Mouse (Mus musculus) brown adipose tissue, adult 24 weeks (tissue): ENCODE measurements around the gene Xbp1. TPM values are rescaled to one million over a fixed set of nuclear protein-coding genes. Genes with fewer than 3 reads are reported as not detected.

ENCODE experiments used
- H3K27ac ChIP-seq: fragments of 200-500 bp; replicated peaks from 2 replicates; pipeline ENCODE4 v1.5.1; 2012; ENCODE audit warnings: low read depth, mild to moderate bottlenecking, low read length
- H3K4me1 ChIP-seq: fragments of 200-500 bp; 2 replicates; pipeline ENCODE4 v1.6.1; 2012; ENCODE audit warnings: low read length, mixed read lengths; ENCODE audit not compliant: control insufficient read depth, insufficient read depth, insufficient read length
- H3K4me3 ChIP-seq: fragments of 200-500 bp; 2 replicates; pipeline ENCODE4 v1.5.1; 2012; ENCODE audit warnings: low read depth, mild to moderate bottlenecking, low read length, moderate library complexity; ENCODE audit not compliant: insufficient read depth
- polyA plus RNA-seq: library from polyadenylated mRNA; stranded (reverse); fragments of >200 nt; gene quantifications from 2 replicates; pipeline ENCODE4 v1.2.4, GENCODE M21; 2012; ENCODE audit not compliant: missing spikeins, insufficient read depth, insufficient read length

Gene Xbp1
- polyA plus RNA-seq, 1 experiment, result 47.1 TPM

GRCm38 (mm10) chr11:5563898-5564297, 43.4 kb downstream of the Xbp1 start:
- H3K27ac ChIP-seq, result no peak overlapping the region
- H3K4me3 ChIP-seq, result no peak overlapping the region
- H3K4me1 ChIP-seq, result no peaks in the 10 kb centered on the region

GRCm38 (mm10) chr11:5565596-5565995, 45.1 kb downstream of the Xbp1 start:
- Histone ChIP-seq H3K4me1 (no peaks in the 10 kb centered on the region), H3K27ac (no peak overlapping the region), H3K4me3 (no peak overlapping the region)

- no peak overlapping the region for H3K27ac ChIP-seq
- no peaks in the 10 kb centered on the region for H3K4me1 ChIP-seq
- H3K4me3 ChIP-seq, result no peak overlapping the region
Measured at GRCm38 (mm10) chr11:5566506-5566905, 46.0 kb downstream of the Xbp1 start.

GRCm38 (mm10) chr11:5567654-5568053, 47.2 kb downstream of the Xbp1 start:
- Histone ChIP-seq H3K27ac (no peak overlapping the region), H3K4me3 (no peak overlapping the region), H3K4me1 (no peaks in the 10 kb centered on the region)

- Histone ChIP-seq H3K4me1 (no peaks in the 10 kb centered on the region), H3K4me3 (no peak overlapping the region), H3K27ac (no peak overlapping the region)
Measured at GRCm38 (mm10) chr11:5568082-5568481, 47.6 kb downstream of the Xbp1 start.

GRCm38 (mm10) chr11:5569474-5569873, 49.0 kb downstream of the Xbp1 start, which contains the start of gene Ankrd36:
Ankrd36 (plus strand) TSS chr11:5569684.
- Histone ChIP-seq H3K4me1 (no peaks in the 10 kb centered on the region), H3K27ac (no peak within 1 kb of the TSS), H3K4me3 (no peak within 1 kb of the TSS)

GRCm38 (mm10) chr11:5571856-5572255, 51.4 kb downstream of the Xbp1 start:
- no peak overlapping the region for H3K27ac ChIP-seq
- H3K4me3 ChIP-seq, result no peak overlapping the region

GRCm38 (mm10) chr11:5573821-5574220, 53.4 kb downstream of the Xbp1 start:
- Histone ChIP-seq H3K27ac (no peak overlapping the region), H3K4me1 (no peaks in the 10 kb centered on the region), H3K4me3 (no peak overlapping the region)

More at GRCm38 (mm10) chr11:5571856-5572255, 51.4 kb downstream of the Xbp1 start:
- H3K4me1 ChIP-seq, result no peaks in the 10 kb centered on the region

GRCm38 (mm10) chr11:5575046-5575445, 54.6 kb downstream of the Xbp1 start:
- Histone ChIP-seq H3K27ac (no peak overlapping the region), H3K4me3 (no peak overlapping the region), H3K4me1 (no peaks in the 10 kb centered on the region)

Other genes starting within 250 kb of the Xbp1 start
- gene Znrf3, start 75.8 kb upstream of the Xbp1 start, polyA plus RNA-seq, result 2.9 and 4.5 TPM in 2 replicates
- 6.7 and 15.8 TPM in 2 replicates for gene Ccdc117, start 21.5 kb downstream of the Xbp1 start, polyA plus RNA-seq
- not detected in 2 replicates for gene Ankrd36, start 49.0 kb downstream of the Xbp1 start, polyA plus RNA-seq
- gene Mrps24, start 195.0 kb downstream of the Xbp1 start, polyA plus RNA-seq, result 191 and 238 TPM in 2 replicates
- 30.8 and 34.1 TPM in 2 replicates for gene Urgcp, start 241.7 kb downstream of the Xbp1 start, polyA plus RNA-seq